Mouse (Mus musculus): ENCODE measurements around the gene Gm28539. TPM values are rescaled to one million over a fixed set of nuclear protein-coding genes. Genes with fewer than 3 reads are reported as not detected.
"Not testable (repeated sequence)": the region's sequence is repeated elsewhere in the genome, so short reads cannot be mapped to it uniquely, and the experiment has no call there.

Gm28539 gene
- polyA plus RNA-seq, 1 experiment from 2014 or later: not detected

- WGBS (ENCODE audit: insufficient replicate concordance): 67% methylated on average over 3 of the region's 3 CpGs
These were observed 134.5 kb downstream of the Gm28539 start for GRCm38 (mm10) chr16:18970837-18971236.

GRCm38 (mm10) chr16:18975665-18976064 lies 139.3 kb downstream of the Gm28539 start:
- ATAC-seq (ENCODE audit: low read depth); H3K4me3 ChIP-seq (replicated peaks); H3K27ac ChIP-seq: not testable (repeated sequence)

More at GRCm38 (mm10) chr16:18970837-18971236, 134.5 kb downstream of the Gm28539 start:
- no peak overlapping the region for H3K9ac ChIP-seq
- H3K27ac ChIP-seq: no peak overlapping the region
- no peak for DNase-seq
- no peaks in the 10 kb centered on the region for H3K27me3 ChIP-seq
- H3K9me3 ChIP-seq (replicated peaks): 0 out of 2 replicates have a peak, but pooled peaks cover 4% of the 10 kb centered on the region
- ATAC-seq (ENCODE audit: low read depth): no peak
- no peak overlapping the region for H3K4me3 ChIP-seq (replicated peaks)
- H3K36me3 ChIP-seq: peaks cover 32% of the 10 kb centered on the region
- no peaks in the 10 kb centered on the region for H3K4me1 ChIP-seq (replicated peaks)
- H3K4me2 ChIP-seq: no peak overlapping the region

GRCm38 (mm10) chr16:18976315-18976714 lies 139.9 kb downstream of the Gm28539 start:
- DNase-seq (no peak), ATAC-seq (ENCODE audit: low read depth) (no peak)
- Histone ChIP-seq H3K27ac (no peak overlapping the region), H3K9ac (no peak overlapping the region), H3K36me3 (no peaks in the 10 kb centered on the region), H3K4me3 (replicated peaks) (no peak overlapping the region), H3K27me3 (no peaks in the 10 kb centered on the region), H3K9me3 (replicated peaks) (0 out of 2 replicates have a peak, but pooled peaks cover 9% of the 10 kb centered on the region), H3K4me1 (replicated peaks) (no peaks in the 10 kb centered on the region), H3K4me2 (no peak overlapping the region)
- 67% methylated on average over 23 of the region's 23 CpGs for WGBS (ENCODE audit: insufficient replicate concordance)

More at GRCm38 (mm10) chr16:18975665-18976064, 139.3 kb downstream of the Gm28539 start:
- H3K27me3 ChIP-seq; H3K36me3 ChIP-seq; H3K4me1 ChIP-seq (replicated peaks); DNase-seq; H3K4me2 ChIP-seq; H3K9ac ChIP-seq; H3K9me3 ChIP-seq (replicated peaks): not testable (repeated sequence)
- WGBS (ENCODE audit: insufficient replicate concordance): 83% methylated on average over 23 of the region's 23 CpGs

GRCm38 (mm10) chr16:18986381-18986780 lies 150.0 kb downstream of the Gm28539 start:
- no peaks in the 10 kb centered on the region for H3K36me3 ChIP-seq
- no peak overlapping the region for H3K9ac ChIP-seq
- ATAC-seq (ENCODE audit: low read depth) (no peak), DNase-seq (no peak)
- H3K4me3 ChIP-seq (replicated peaks): no peak overlapping the region
- H3K4me2 ChIP-seq: no peak overlapping the region
- H3K27me3 ChIP-seq: no peaks in the 10 kb centered on the region
- no peaks in the 10 kb centered on the region for H3K4me1 ChIP-seq (replicated peaks)
- H3K9me3 ChIP-seq (replicated peaks): no peaks in the 10 kb centered on the region
- H3K27ac ChIP-seq: no peak overlapping the region
- WGBS (ENCODE audit: insufficient replicate concordance): 66% methylated on average over 3 of the region's 3 CpGs

GRCm38 (mm10) chr16:18986860-18987259 lies 150.5 kb downstream of the Gm28539 start:
- DNase-seq (no peak), ATAC-seq (ENCODE audit: low read depth) (no peak)
- no peaks in the 10 kb centered on the region for H3K27me3 ChIP-seq
- H3K9me3 ChIP-seq (replicated peaks): no peaks in the 10 kb centered on the region
- 65% methylated on average over 5 of the region's 5 CpGs for WGBS (ENCODE audit: insufficient replicate concordance)
- H3K4me3 ChIP-seq (replicated peaks): no peak overlapping the region
- H3K9ac ChIP-seq: no peak overlapping the region
- H3K27ac ChIP-seq: no peak overlapping the region
- no peaks in the 10 kb centered on the region for H3K4me1 ChIP-seq (replicated peaks)
- H3K36me3 ChIP-seq: no peaks in the 10 kb centered on the region
- H3K4me2 ChIP-seq: no peak overlapping the region

- WGBS (ENCODE audit: insufficient replicate concordance): 23% methylated on average over 2 of the region's 2 CpGs
- H3K27me3 ChIP-seq; H3K4me3 ChIP-seq (replicated peaks); H3K27ac ChIP-seq; H3K36me3 ChIP-seq; ATAC-seq (ENCODE audit: low read depth); H3K4me1 ChIP-seq (replicated peaks); H3K9ac ChIP-seq; H3K9me3 ChIP-seq (replicated peaks); H3K4me2 ChIP-seq: not testable (repeated sequence)
- DNase-seq: peak; percentile 3
These were observed 166.4 kb downstream of the Gm28539 start for GRCm38 (mm10) chr16:19002610-19003389.

GRCm38 (mm10) chr16:19003757-19004156 lies 167.4 kb downstream of the Gm28539 start:
- H3K27me3 ChIP-seq: no peaks in the 10 kb centered on the region
- no peaks in the 10 kb centered on the region for H3K4me1 ChIP-seq (replicated peaks)
- no peak overlapping the region for H3K9ac ChIP-seq
- H3K36me3 ChIP-seq: no peaks in the 10 kb centered on the region
- H3K27ac ChIP-seq: no peak overlapping the region
- H3K4me2 ChIP-seq: no peak overlapping the region
- no peak for DNase-seq
- WGBS (ENCODE audit: insufficient replicate concordance): 76% methylated on average over 1 of the region's 1 CpGs
- no peak for ATAC-seq (ENCODE audit: low read depth)
- H3K4me3 ChIP-seq (replicated peaks): no peak overlapping the region
- H3K9me3 ChIP-seq (replicated peaks): no peaks in the 10 kb centered on the region

GRCm38 (mm10) chr16:19005298-19005697 lies 168.9 kb downstream of the Gm28539 start:
- WGBS (ENCODE audit: insufficient replicate concordance): 40% methylated on average over 3 of the region's 3 CpGs
- DNase-seq (no peak), ATAC-seq (ENCODE audit: low read depth) (no peak)
- Histone ChIP-seq H3K4me3 (replicated peaks) (no peak overlapping the region), H3K9ac (no peak overlapping the region), H3K36me3 (no peaks in the 10 kb centered on the region), H3K27me3 (no peaks in the 10 kb centered on the region), H3K4me1 (replicated peaks) (no peaks in the 10 kb centered on the region), H3K27ac (no peak overlapping the region), H3K9me3 (replicated peaks) (no peaks in the 10 kb centered on the region), H3K4me2 (no peak overlapping the region)

Other genes with a start within 250 kb of the Gm28539 start
- 0.05 TPM in 1 of 2 replicates, not detected in the other for gene Tbx1, start 245.9 kb upstream of the Gm28539 start, polyA plus RNA-seq (2015; fragmentation: Nextera tagmentation; extraction: Ambion mirVana)
- gene Gp1bb, start 214.2 kb upstream of the Gm28539 start, polyA plus RNA-seq (2015; fragmentation: Nextera tagmentation; extraction: Ambion mirVana): 25.2 and 32.4 TPM in 2 replicates
- 0.14 and 0.78 TPM in 2 replicates for gene Gm49601, start 210.2 kb upstream of the Gm28539 start, polyA plus RNA-seq (2015; fragmentation: Nextera tagmentation; extraction: Ambion mirVana)
- gene Sept5, start 206.6 kb upstream of the Gm28539 start, polyA plus RNA-seq (2015; fragmentation: Nextera tagmentation; extraction: Ambion mirVana): 2.4 and 2.6 TPM in 2 replicates
- gene Cldn5, start 59.7 kb upstream of the Gm28539 start, polyA plus RNA-seq (2015; fragmentation: Nextera tagmentation; extraction: Ambion mirVana): 7.8 and 8.3 TPM in 2 replicates
- 47.0 and 53.3 TPM in 2 replicates for gene Ufd1, start 24.8 kb upstream of the Gm28539 start, polyA plus RNA-seq (2015; fragmentation: Nextera tagmentation; extraction: Ambion mirVana)
- 46.2 and 51.5 TPM in 2 replicates for gene Cdc45, start 24.6 kb upstream of the Gm28539 start, polyA plus RNA-seq (2015; fragmentation: Nextera tagmentation; extraction: Ambion mirVana)
- 20.3 and 23.8 TPM in 2 replicates for gene 2510002D24Rik, start within 50 bp of the Gm28539 start, polyA plus RNA-seq (2015; fragmentation: Nextera tagmentation; extraction: Ambion mirVana)
- 84.7 and 88.8 TPM in 2 replicates for gene Mrpl40, start 40.3 kb downstream of the Gm28539 start, polyA plus RNA-seq (2015; fragmentation: Nextera tagmentation; extraction: Ambion mirVana)
- 7.9 and 9.1 TPM in 2 replicates for gene Hira, start 40.5 kb downstream of the Gm28539 start, polyA plus RNA-seq (2015; fragmentation: Nextera tagmentation; extraction: Ambion mirVana)

All from liver, embryonic 13.5 days (tissue).